Mouse (Mus musculus) heart, postnatal 0 days (tissue): ENCODE measurements around the gene Med20. TPM values are rescaled to one million over a fixed set of nuclear protein-coding genes. Genes with fewer than 3 reads are reported as not detected.

Experiments
- ATAC-seq: fragments of 200-750 bp; cut with Nextera tagmentation; 2 replicates; pipeline ENCODE4 v1.8.0; 2017; ENCODE audit warnings: low read depth, moderate number of reproducible peaks, moderate library complexity; ENCODE audit not compliant: insufficient read depth
- DNase-seq: peaks from one replicate; pipeline ENCODE4 v3.0.0-alpha.2; 2016; ENCODE audit warnings: low spot score
- H3K27ac ChIP-seq: fragments of 300-500 bp; sonication (generic); 2 replicates; pipeline ENCODE4 v1.5.1; 2014; ENCODE audit warnings: low read depth, mild to moderate bottlenecking
- H3K27me3 ChIP-seq: fragments of 300-500 bp; sonication (generic); 2 replicates; pipeline ENCODE4 v1.6.1; 2014; ENCODE audit warnings: low read length, mixed read lengths; ENCODE audit not compliant: control insufficient read depth, insufficient read depth
- H3K36me3 ChIP-seq: fragments of 300-500 bp; sonication (generic); replicated peaks from 2 replicates; pipeline ENCODE4 v1.6.1; 2014; ENCODE audit warnings: low read length, mixed read lengths; ENCODE audit not compliant: control insufficient read depth, insufficient read depth
- H3K4me1 ChIP-seq: fragments of 300-500 bp; sonication (generic); 2 replicates; pipeline ENCODE4 v1.6.1; 2014; ENCODE audit warnings: antibody characterized with exemption; ENCODE audit not compliant: control insufficient read depth, insufficient read depth
- H3K4me2 ChIP-seq: fragments of 300-500 bp; sonication (generic); 2 replicates; pipeline ENCODE4 v1.6.1; 2014; ENCODE audit warnings: low read depth, mild to moderate bottlenecking, low read length, moderate library complexity
- H3K4me3 ChIP-seq: fragments of 300-500 bp; sonication (generic); 2 replicates; pipeline ENCODE4 v1.5.1; 2014; ENCODE audit warnings: low read depth, low read length
- H3K9ac ChIP-seq: fragments of 300-500 bp; sonication (generic); replicated peaks from 2 replicates; pipeline ENCODE4 v1.6.1; 2014; ENCODE audit warnings: low read depth, low read length, mixed read lengths
- H3K9me3 ChIP-seq: fragments of 300-500 bp; sonication (generic); replicated peaks from 2 replicates; pipeline ENCODE4 v1.6.1; 2016; ENCODE audit warnings: low read length; ENCODE audit not compliant: control insufficient read depth
- CTCF ChIP-seq: IDR thresholded peaks from 2 replicates; pipeline ENCODE4 v1.5.1; 2016; ENCODE audit warnings: antibody characterized with exemption, control low read depth, low read depth
- EP300 ChIP-seq: IDR thresholded peaks from 2 replicates; pipeline ENCODE4 v1.6.1; 2016; ENCODE audit warnings: antibody characterized with exemption, low read depth
- WGBS: fragments of 180-500 bp; shearing (Covaris S2); extraction: QIAGEN DNeasy Blood & Tissue Kit; methylation state at CpG from one replicate; pipeline ENCODE4 v1.1.7; 2014; 5-methylcytosine and 5-hydroxymethylcytosine counted together
- polyA plus RNA-seq: library from polyadenylated mRNA; unstranded; fragments of >200 nt; fragmentation: Nextera tagmentation; extraction: Ambion mirVana; gene quantifications from 2 replicates; pipeline ENCODE4 v1.2.1, GENCODE M21; 2015
- total RNA-seq: library from RNA; depleted of rRNA; stranded (reverse); fragments of >200 nt; gene quantifications from 2 replicates; pipeline ENCODE4 v1.2.3, GENCODE M21; 2014; ENCODE audit warnings: low replicate concordance

The Med20 gene
- total and polyA plus RNA-seq, 2 experiments from 2014 or later: 21.8 to 26.5 TPM

DNA sequence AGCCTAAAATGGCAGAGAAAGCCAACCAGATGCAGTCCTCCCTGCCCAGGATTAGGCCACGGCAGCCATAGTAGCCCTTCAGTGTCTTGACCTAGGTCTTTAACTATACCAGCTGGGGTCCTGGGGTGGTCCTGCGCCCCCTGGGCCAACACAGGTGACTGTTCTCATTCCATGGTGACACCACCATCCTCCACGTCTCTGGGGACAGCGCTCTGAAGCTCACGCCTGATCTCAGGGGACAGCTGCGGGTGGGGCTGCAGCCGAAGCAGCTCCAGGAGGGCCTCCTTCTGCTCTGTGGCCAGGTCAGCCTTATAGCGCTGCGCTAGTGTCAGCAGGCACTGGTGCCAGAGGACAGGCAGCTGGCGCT lies 10.0 kb upstream of the Med20 start:
- ATAC-seq (no peak), DNase-seq (no peak)
- TF ChIP-seq EP300 (no peak), CTCF (no peak)
- 82% methylated on average over 10 of the region's 10 CpGs for WGBS
- Histone ChIP-seq H3K4me1 (peaks cover 14% of the 10 kb centered on the region), H3K4me3 (no peak overlapping the region), H3K27ac (peak overlapping the region; percentile 72), H3K27me3 (no peaks in the 10 kb centered on the region), H3K9ac (no peak overlapping the region), H3K9me3 (no peaks in the 10 kb centered on the region), H3K4me2 (no peak overlapping the region), H3K36me3 (peaks cover 84% of the 10 kb centered on the region)

GRCm38 (mm10) chr17:47602289-47602688 lies 9.1 kb upstream of the Med20 start:
- H3K9ac ChIP-seq: no peak overlapping the region
- no peak overlapping the region for H3K4me3 ChIP-seq
- H3K4me2 ChIP-seq: no peak overlapping the region
- no peak for ATAC-seq
- no peak for DNase-seq
- no peaks in the 10 kb centered on the region for H3K9me3 ChIP-seq
- WGBS: 90% methylated on average over 11 of the region's 11 CpGs
- H3K27ac ChIP-seq: no peak overlapping the region
- no peak for TF ChIP-seq CTCF
- TF ChIP-seq EP300: no peak
- peaks cover 90% of the 10 kb centered on the region for H3K36me3 ChIP-seq
- peaks cover 5% of the 10 kb centered on the region; the same call in 1 of the 2 replicates for H3K4me1 ChIP-seq
- H3K27me3 ChIP-seq: no peaks in the 10 kb centered on the region

- Histone ChIP-seq H3K27ac (no peak overlapping the region), H3K4me3 (no peak overlapping the region), H3K9ac (no peak overlapping the region), H3K36me3 (peaks cover 67% of the 10 kb centered on the region), H3K4me2 (no peak overlapping the region), H3K4me1 (no peaks in the 10 kb centered on the region), H3K27me3 (no peaks in the 10 kb centered on the region), H3K9me3 (no peaks in the 10 kb centered on the region)
- TF ChIP-seq CTCF: peak; percentile 35; the same call in 1 of the 2 replicates
- TF ChIP-seq EP300: no peak
- 67% methylated on average over 5 of the region's 5 CpGs for WGBS
- no peak for ATAC-seq
- DNase-seq: no peak
These were observed 5.2 kb upstream of the Med20 start for GRCm38 (mm10) chr17:47606220-47606619.

DNA sequence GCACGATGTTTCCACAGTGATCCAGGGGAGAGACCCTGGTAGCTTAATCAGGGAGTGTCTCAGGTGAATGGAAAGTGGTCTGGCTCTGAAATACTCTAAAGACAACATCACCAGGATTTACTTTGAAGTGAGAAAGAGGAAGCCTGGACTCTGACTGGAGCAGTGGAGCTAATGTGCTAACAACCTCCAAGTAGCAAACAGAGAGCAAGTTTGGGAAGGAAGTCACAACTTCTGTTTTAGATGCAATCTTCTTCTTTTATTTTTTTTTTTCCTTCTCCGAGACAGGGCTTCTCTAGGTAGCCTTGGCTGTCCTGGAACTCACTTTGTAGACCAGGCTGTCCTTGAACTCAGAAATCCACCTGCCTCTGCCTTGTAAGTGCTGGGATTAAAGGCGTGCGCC lies 2.2 kb upstream of the Med20 start:
- H3K4me3 ChIP-seq: no peak overlapping the region
- no peak overlapping the region for H3K4me2 ChIP-seq
- TF ChIP-seq EP300 (no peak), CTCF (no peak)
- H3K9ac ChIP-seq: no peak overlapping the region
- ATAC-seq (no peak), DNase-seq (no peak)
- no peak overlapping the region for H3K27ac ChIP-seq
- 83% methylated on average over 4 of the region's 4 CpGs for WGBS
- H3K36me3 ChIP-seq: peaks cover 46% of the 10 kb centered on the region
- no peaks in the 10 kb centered on the region for H3K9me3 ChIP-seq
- no peaks in the 10 kb centered on the region for H3K27me3 ChIP-seq
- H3K4me1 ChIP-seq: peaks cover 11% of the 10 kb centered on the region; the same call in 1 of the 2 replicates

DNA sequence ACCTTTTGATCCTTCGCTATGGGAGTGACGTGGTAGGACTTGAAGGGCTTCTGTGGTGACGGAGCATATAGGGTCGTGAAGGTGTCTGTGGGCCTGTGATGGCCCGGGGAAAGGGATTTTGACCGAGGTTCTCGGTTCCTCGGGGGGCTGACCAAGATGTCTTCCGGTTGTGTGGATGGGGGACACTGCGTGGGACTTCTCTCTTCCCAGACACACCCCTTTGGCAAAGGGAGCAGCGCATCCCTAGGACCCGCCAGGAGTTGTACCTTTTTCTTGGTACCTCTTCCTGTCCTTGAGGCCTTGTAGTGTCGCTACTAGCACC lies 240 bp downstream of the Med20 start:
- under 1% methylated on average over 13 of the region's 13 CpGs for WGBS
- TF ChIP-seq EP300 (no peak), CTCF (no peak)
- peak; percentile 14; the same call in 1 of the 2 replicates for ATAC-seq
- peak overlapping the region; percentile 43 for H3K27ac ChIP-seq
- H3K4me2 ChIP-seq: peak overlapping the region; percentile 76
- DNase-seq: no peak
- H3K27me3 ChIP-seq: no peaks in the 10 kb centered on the region
- peaks cover 11% of the 10 kb centered on the region; the same call in 1 of the 2 replicates for H3K4me1 ChIP-seq
- no peaks in the 10 kb centered on the region for H3K9me3 ChIP-seq
- peak overlapping the region; percentile 65 for H3K4me3 ChIP-seq
- H3K9ac ChIP-seq: peak overlapping the region; percentile 70
- H3K36me3 ChIP-seq: peaks cover 31% of the 10 kb centered on the region

DNA sequence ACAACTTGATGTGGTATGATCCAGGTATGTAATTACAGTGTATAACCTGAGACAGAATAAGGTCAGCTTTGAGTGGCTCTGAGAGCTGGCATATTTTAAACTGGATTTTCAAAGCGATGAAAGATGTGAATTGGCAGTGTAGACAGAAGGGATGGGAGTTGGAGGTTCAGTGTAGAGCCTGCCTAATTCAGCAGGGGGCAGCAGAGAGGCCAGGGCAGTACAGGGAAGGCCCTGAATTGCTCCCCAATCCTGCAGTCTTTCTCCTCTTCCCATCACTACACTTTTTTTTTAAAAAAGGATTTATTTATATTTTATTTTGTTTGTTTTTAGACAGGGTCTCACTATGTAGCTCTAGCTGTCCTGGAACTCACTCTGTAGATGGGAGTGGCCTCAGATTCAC lies 2.6 kb downstream of the Med20 start:
- H3K4me2 ChIP-seq: no peak overlapping the region

More for the DNA sequence above, 2.6 kb downstream of the Med20 start:
- Histone ChIP-seq H3K4me3 (no peak overlapping the region), H3K9me3 (no peaks in the 10 kb centered on the region), H3K9ac (no peak overlapping the region), H3K27ac (no peak overlapping the region), H3K4me1 (peaks cover 11% of the 10 kb centered on the region; the same call in 1 of the 2 replicates), H3K27me3 (no peaks in the 10 kb centered on the region), H3K36me3 (peaks cover 28% of the 10 kb centered on the region)
- DNase-seq (no peak), ATAC-seq (no peak)
- WGBS: 59% methylated on average over 1 of the region's 1 CpGs
- TF ChIP-seq EP300: no peak
- peak; percentile 53 for TF ChIP-seq CTCF
